Mouse (Mus musculus): Measurements from ENCODE around the gene Tmem270.

Gene Tmem270

GRCm38 (mm10) chr5:134887447-134888335 is 18.8 kb downstream of the Tmem270 start:
- no peak for DNase-seq (ENCODE audit: inconsistent ontology term)

GRCm38 (mm10) chr5:134883077-134883476 is 23.5 kb downstream of the Tmem270 start:
- DNase-seq (ENCODE audit: inconsistent ontology term): no peak

- no peak for DNase-seq (ENCODE audit: inconsistent ontology term)
Observed at GRCm38 (mm10) chr5:134876801-134877200, 29.7 kb downstream of the Tmem270 start.

GRCm38 (mm10) chr5:134875245-134875644 is 31.3 kb downstream of the Tmem270 start:
- no peak for DNase-seq (ENCODE audit: inconsistent ontology term)

- DNase-seq (ENCODE audit: inconsistent ontology term): peak; percentile 78
Observed at GRCm38 (mm10) chr5:134873956-134874879, 32.3 kb downstream of the Tmem270 start.

GRCm38 (mm10) chr5:134873034-134873433 is 33.5 kb downstream of the Tmem270 start:
- no peak for DNase-seq (ENCODE audit: inconsistent ontology term)

- DNase-seq (ENCODE audit: inconsistent ontology term): peak; percentile 91
Observed at GRCm38 (mm10) chr5:134872597-134872996, 33.9 kb downstream of the Tmem270 start.

- no peak for DNase-seq (ENCODE audit: inconsistent ontology term)
Observed at GRCm38 (mm10) chr5:134868506-134868905, 38.0 kb downstream of the Tmem270 start.

GRCm38 (mm10) chr5:134867320-134868144 is 39.0 kb downstream of the Tmem270 start:
- no peak for DNase-seq (ENCODE audit: inconsistent ontology term)

GRCm38 (mm10) chr5:134865158-134865557 is 41.4 kb downstream of the Tmem270 start:
- DNase-seq (ENCODE audit: inconsistent ontology term): peak; percentile 51

- no peak for DNase-seq (ENCODE audit: inconsistent ontology term)
Observed at GRCm38 (mm10) chr5:134861902-134862497, 44.5 kb downstream of the Tmem270 start.

GRCm38 (mm10) chr5:134859193-134859592 is 47.3 kb downstream of the Tmem270 start:
- no peak for DNase-seq (ENCODE audit: inconsistent ontology term)

GRCm38 (mm10) chr5:134858378-134858777 is 48.2 kb downstream of the Tmem270 start:
- no peak for DNase-seq (ENCODE audit: inconsistent ontology term)

- DNase-seq (ENCODE audit: inconsistent ontology term): no peak
Observed at GRCm38 (mm10) chr5:134852873-134853272, 53.7 kb downstream of the Tmem270 start.

Measured in Muller cell, postnatal 12 days (primary cell).